In genomic region chr5:33897158-33897557, GRCm38 (mm10) we compare ENCODE assay signal across 26 mouse cellular contexts. TPM values are rescaled to one million over a fixed set of nuclear protein-coding genes. Genes with fewer than 3 reads are reported as not detected.
A peak's percentile ranks its signal among the peaks of the same experiment; 100 is the strongest.
DNase-seq lines count a peak whose midpoint lies in the region; ATAC-seq and TF ChIP-seq lines count a peak whose summit lies in the region.
"Had no signal": no experiment of that assay in that cellular context is flagged by ENCODE, and none has a peak within 500 bp of the region (broad histone marks: within the 10 kb centered on the region; RNA-seq: fewer than 3 reads in every experiment).

No protein-coding gene starts in this region.

- no peak for TF ChIP-seq RAD21 in MEL (IDR thresholded peaks at IDR 0.05; ENCODE audit: low read depth, low read length)

- no peak overlapping the region for H3K9ac ChIP-seq in forebrain, embryonic 11.5 days (ENCODE audit: low read length)
- no peak overlapping the region for H3K9ac ChIP-seq in limb, embryonic 12.5 days (replicated peaks)
- H3K9ac ChIP-seq in MEL (ENCODE audit: control insufficient read depth, low read depth, low read length, poor library complexity, severe bottlenecking): no peak overlapping the region
- H3K9ac ChIP-seq: embryonic facial prominence, embryonic 13.5 days; embryonic facial prominence, embryonic 15.5 days; forebrain, embryonic 12.5 days had no signal

- no peak for TF ChIP-seq CTCF in MEL (IDR thresholded peaks at IDR 0.05 in 2 of 3, conservative IDR thresholded peaks at IDR 0.05 in 1 of 3; ENCODE audit: control insufficient read depth in 1 of 3, insufficient read depth in 1 of 3, low read depth in 2 of 3, low read length in 3 of 3, poor library complexity in 1 of 3, severe bottlenecking in 1 of 3)

- H3K36me3 ChIP-seq in forebrain, embryonic 11.5 days (ENCODE audit: control insufficient read depth, insufficient read depth, low read length): peaks cover 47% of the 10 kb centered on the region
- H3K36me3 ChIP-seq in forebrain, embryonic 10.5 days (replicated peaks): peaks cover 100% of the 10 kb centered on the region
- peaks cover 99% of the 10 kb centered on the region for H3K36me3 ChIP-seq in limb, embryonic 12.5 days
- peaks cover 99% of the 10 kb centered on the region for H3K36me3 ChIP-seq in limb, embryonic 10.5 days
- H3K36me3 ChIP-seq in MEL (ENCODE audit: control insufficient read depth in 1 of 2, insufficient read depth in 2 of 2, low read length in 2 of 2): peaks cover 0 to 38% of the 10 kb centered on the region in 2 experiments; a peak in 2 of 4 replicates

- ATAC-seq in forebrain, embryonic 11.5 days (replicated peaks; ENCODE audit: low FRiP score): no peak
- no peak for ATAC-seq in limb, embryonic 12.5 days (ENCODE audit: insufficient number of reproducible peaks, insufficient read depth, low FRiP score, low TSS enrichment, low read depth)
- ATAC-seq: CD4-positive, CD25-positive, alpha-beta regulatory T cell, adult 4 months; forebrain, embryonic 14.5 days; forebrain, embryonic 16.5 days had no signal

- DNase-seq in forebrain, embryonic 11.5 days (ENCODE audit: low spot score): peak; percentile 46
- DNase-seq in forebrain, embryonic 10.5 days (ENCODE audit: extremely low spot score, low spot score): no peak
- no peak for DNase-seq in limb, embryonic 10.5 days (ENCODE audit: low spot score)
- no peak for DNase-seq in MEL (ENCODE audit: low read depth, low spot score)
- DNase-seq in thymus, adult 18-20 months: no peak
- DNase-seq: adrenal gland, adult 2 months; adrenal gland, postnatal 10 days; adrenal gland, postnatal 25 days; B cell, adult 2 months; cerebellum, adult 11 months; cerebellum, adult 18-20 months; cerebellum, adult 8-10 months; cerebellum, adult 9-11 months; cerebellum, postnatal 14 days; cerebellum, postnatal 36 days; embryo, embryonic 11 days had no signal

- H3K4me1 ChIP-seq in forebrain, embryonic 11.5 days (replicated peaks; ENCODE audit: control insufficient read depth, insufficient read depth, low read length): no peaks in the 10 kb centered on the region
- no peaks in the 10 kb centered on the region for H3K4me1 ChIP-seq in forebrain, embryonic 10.5 days
- H3K4me1 ChIP-seq in limb, embryonic 12.5 days (replicated peaks): no peaks in the 10 kb centered on the region
- H3K4me1 ChIP-seq in limb, embryonic 10.5 days: no peaks in the 10 kb centered on the region
- no peaks in the 10 kb centered on the region for H3K4me1 ChIP-seq in MEL (ENCODE audit: control insufficient read depth in 1 of 2, insufficient read depth in 2 of 2, low read length in 2 of 2)
- H3K4me1 ChIP-seq: embryonic facial prominence, embryonic 13.5 days; embryonic facial prominence, embryonic 15.5 days; forebrain, embryonic 12.5 days had no signal

- no peak overlapping the region for H3K4me3 ChIP-seq in forebrain, embryonic 11.5 days (ENCODE audit: low read depth, low read length)
- H3K4me3 ChIP-seq in forebrain, embryonic 10.5 days: no peak overlapping the region
- H3K4me3 ChIP-seq in limb, embryonic 12.5 days (replicated peaks): no peak overlapping the region
- H3K4me3 ChIP-seq in limb, embryonic 10.5 days: no peak overlapping the region
- no peak overlapping the region for H3K4me3 ChIP-seq in MEL (ENCODE audit: control insufficient read depth in 1 of 2, insufficient read depth in 1 of 2, low read depth in 2 of 2, low read length in 2 of 2)
- H3K4me3 ChIP-seq: embryonic facial prominence, embryonic 13.5 days; embryonic facial prominence, embryonic 15.5 days; erythroblast, embryonic 14.5 days; forebrain, embryonic 12.5 days had no signal

- no peaks in the 10 kb centered on the region for H3K79me2 ChIP-seq in MEL (ENCODE audit: control insufficient read depth, insufficient read depth, low read length, poor library complexity)

- TF ChIP-seq EP300 in MEL (IDR thresholded peaks at IDR 0.05; ENCODE audit: low read depth in 1 of 2, low read length in 2 of 2): no peak

- no peaks in the 10 kb centered on the region for H3K27me3 ChIP-seq in forebrain, embryonic 11.5 days (ENCODE audit: control insufficient read depth, insufficient read depth, low read length)
- no peaks in the 10 kb centered on the region for H3K27me3 ChIP-seq in forebrain, embryonic 10.5 days (ENCODE audit: poor library complexity, severe bottlenecking)
- H3K27me3 ChIP-seq in limb, embryonic 12.5 days: no peaks in the 10 kb centered on the region
- H3K27me3 ChIP-seq in limb, embryonic 10.5 days (ENCODE audit: low read depth, poor library complexity, severe bottlenecking): no peaks in the 10 kb centered on the region
- H3K27me3 ChIP-seq in MEL (ENCODE audit: control insufficient read depth in 1 of 2, insufficient read depth in 2 of 2, low read length in 2 of 2): no peaks in the 10 kb centered on the region
- H3K27me3 ChIP-seq: CH12.LX; embryonic facial prominence, embryonic 13.5 days; embryonic facial prominence, embryonic 15.5 days; forebrain, embryonic 12.5 days had no signal

- no peaks in the 10 kb centered on the region for H3K9me3 ChIP-seq in forebrain, embryonic 11.5 days (ENCODE audit: control insufficient read depth, low read length)
- no peaks in the 10 kb centered on the region for H3K9me3 ChIP-seq in forebrain, embryonic 10.5 days
- H3K9me3 ChIP-seq in limb, embryonic 12.5 days: no peaks in the 10 kb centered on the region
- H3K9me3 ChIP-seq in limb, embryonic 10.5 days (replicated peaks): no peaks in the 10 kb centered on the region
- no peaks in the 10 kb centered on the region for H3K9me3 ChIP-seq in MEL (replicated peaks; ENCODE audit: insufficient read depth, low read length)
- H3K9me3 ChIP-seq: embryonic facial prominence, embryonic 13.5 days; embryonic facial prominence, embryonic 15.5 days; forebrain, embryonic 12.5 days; G1E had no signal

- no peak; a peak in 1 of 4 replicates for TF ChIP-seq POLR2A in MEL (IDR thresholded peaks at IDR 0.05; ENCODE audit: control insufficient read depth in 1 of 2, insufficient read depth in 1 of 2, low read depth in 1 of 2, low read length in 2 of 2, poor library complexity in 1 of 2)

- no peak overlapping the region for H3K4me2 ChIP-seq in forebrain, embryonic 11.5 days (ENCODE audit: low read depth, low read length, severe bottlenecking)
- no peak overlapping the region for H3K4me2 ChIP-seq in limb, embryonic 12.5 days
- H3K4me2 ChIP-seq: embryonic facial prominence, embryonic 13.5 days; embryonic facial prominence, embryonic 15.5 days; forebrain, embryonic 12.5 days had no signal

- WGBS in forebrain, embryonic 11.5 days: 90% methylated on average over 2 of the region's 2 CpGs
- 92% methylated on average over 2 of the region's 2 CpGs for WGBS in forebrain, embryonic 10.5 days
- WGBS in limb, embryonic 12.5 days: 84% methylated on average over 2 of the region's 2 CpGs
- 85% methylated on average over 2 of the region's 2 CpGs for WGBS in limb, embryonic 10.5 days

- no peak overlapping the region for H3K27ac ChIP-seq in forebrain, embryonic 11.5 days (ENCODE audit: low read depth, low read length)
- H3K27ac ChIP-seq in forebrain, embryonic 10.5 days: no peak overlapping the region
- H3K27ac ChIP-seq in limb, embryonic 12.5 days: 0 out of 2 replicates have a peak overlapping the region, but pooled peaks have one; percentile 17
- no peak overlapping the region for H3K27ac ChIP-seq in limb, embryonic 10.5 days
- no peak overlapping the region for H3K27ac ChIP-seq in MEL (ENCODE audit: control insufficient read depth, low read depth, low read length)
- H3K27ac ChIP-seq: embryonic facial prominence, embryonic 13.5 days; embryonic facial prominence, embryonic 15.5 days; forebrain, embryonic 12.5 days had no signal

TF ChIP-seq in MEL, 35 proteins besides CTCF, POLR2A, EP300 and RAD21:
- TF ChIP-seq USF2 (IDR thresholded peaks at IDR 0.05; ENCODE audit: borderline replicate concordance in 1 of 2, insufficient read depth in 1 of 2, low read depth in 1 of 2, low read length in 2 of 2): 0 out of 4 replicates have a peak, but pooled peaks of 1 of the 2 experiments have one; percentile 6
- 0 out of 2 replicates have a peak, but pooled peaks have one; percentile 3 for TF ChIP-seq POLR2AphosphoS2 (IDR thresholded peaks at IDR 0.05; ENCODE audit: low read length)
- TF ChIP-seq ZNF384 (IDR thresholded peaks at IDR 0.05; ENCODE audit: low read depth, low read length): no peak

RNA-seq across cellular contexts. Expression of gene Nelfa, which starts 39.1 kb away (rescaled TPM):
- polyA plus RNA-seq in forebrain, embryonic 11.5 days (2014; fragmentation: Nextera tagmentation; extraction: Ambion mirVana): 86.3 and 88.3 TPM in 2 replicates
- polyA plus RNA-seq in forebrain, embryonic 10.5 days (2016; fragmentation: Nextera tagmentation; extraction: Ambion mirVana): 86.9 and 89.9 TPM in 2 replicates
- polyA plus RNA-seq in limb, embryonic 12.5 days (2016; fragmentation: Nextera tagmentation; extraction: Ambion mirVana): 69.0 and 76.8 TPM in 2 replicates
- polyA plus RNA-seq in limb, embryonic 10.5 days (2016; fragmentation: Nextera tagmentation; extraction: Ambion mirVana): 90.5 and 93.8 TPM in 2 replicates
- 58.7 and 60.5 TPM in 2 replicates for total RNA-seq in MEL (2012; rRNA removed)
- 100 to 1,000 TPM; 117 to 207 TPM for polyA plus RNA-seq in MEL (2012; ENCODE audit: insufficient read depth in 1 of 2, insufficient read length in 2 of 2, low read depth in 1 of 2, low replicate concordance in 2 of 2, missing spikeins in 1 of 2)
